Mouse (Mus musculus) lung, postnatal 10 days (tissue): ENCODE data around the gene Mmp17.
"Not testable (repeated sequence)": the region's sequence is repeated elsewhere in the genome, so short reads cannot be mapped to it uniquely, and the experiment has no call there.

Experiments
- DNase-seq: peaks from one replicate; pipeline ENCODE4 v3.0.0; 2021

Gene Mmp17

GRCm38 (mm10) chr5:129594116-129595114 lies 10.4 kb downstream of the Mmp17 start:
- peak; percentile 88 for DNase-seq

GRCm38 (mm10) chr5:129602071-129602487 lies 18.1 kb downstream of the Mmp17 start:
- DNase-seq = peak; percentile 18

GRCm38 (mm10) chr5:129607476-129607875 lies 23.5 kb downstream of the Mmp17 start:
- no peak for DNase-seq

GRCm38 (mm10) chr5:129611060-129611459 lies 27.1 kb downstream of the Mmp17 start:
- DNase-seq = peak; percentile 77

- not testable (repeated sequence) for DNase-seq
Observed at GRCm38 (mm10) chr5:129620600-129620999, 36.6 kb downstream of the Mmp17 start.

- DNase-seq = no peak
Observed at GRCm38 (mm10) chr5:129621361-129621760, 37.4 kb downstream of the Mmp17 start.

- no peak for DNase-seq
Observed at GRCm38 (mm10) chr5:129626099-129626498, 42.1 kb downstream of the Mmp17 start.

GRCm38 (mm10) chr5:129626586-129626985 lies 42.6 kb downstream of the Mmp17 start:
- DNase-seq = not testable (repeated sequence)

GRCm38 (mm10) chr5:129632270-129633250 lies 48.6 kb downstream of the Mmp17 start:
- not testable (repeated sequence) for DNase-seq

GRCm38 (mm10) chr5:129650858-129651257 lies 66.9 kb downstream of the Mmp17 start:
- DNase-seq = no peak

GRCm38 (mm10) chr5:129657016-129657415 lies 73.0 kb downstream of the Mmp17 start:
- no peak for DNase-seq

GRCm38 (mm10) chr5:129657931-129658330 lies 74.0 kb downstream of the Mmp17 start:
- no peak for DNase-seq
